Mouse (Mus musculus): Measurements from ENCODE around the gene Srd5a2.
"Not testable (repeated sequence)": the region's sequence is repeated elsewhere in the genome, so short reads cannot be mapped to it uniquely, and the experiment has no call there.

Srd5a2 gene

GRCm38 (mm10) chr17:74047210-74048082 lies at the start of gene Srd5a2:
Gene Srd5a2, minus strand, starts transcription at chr17:74047916.
- no peak for DNase-seq (ENCODE audit: low spot score)

DNA sequence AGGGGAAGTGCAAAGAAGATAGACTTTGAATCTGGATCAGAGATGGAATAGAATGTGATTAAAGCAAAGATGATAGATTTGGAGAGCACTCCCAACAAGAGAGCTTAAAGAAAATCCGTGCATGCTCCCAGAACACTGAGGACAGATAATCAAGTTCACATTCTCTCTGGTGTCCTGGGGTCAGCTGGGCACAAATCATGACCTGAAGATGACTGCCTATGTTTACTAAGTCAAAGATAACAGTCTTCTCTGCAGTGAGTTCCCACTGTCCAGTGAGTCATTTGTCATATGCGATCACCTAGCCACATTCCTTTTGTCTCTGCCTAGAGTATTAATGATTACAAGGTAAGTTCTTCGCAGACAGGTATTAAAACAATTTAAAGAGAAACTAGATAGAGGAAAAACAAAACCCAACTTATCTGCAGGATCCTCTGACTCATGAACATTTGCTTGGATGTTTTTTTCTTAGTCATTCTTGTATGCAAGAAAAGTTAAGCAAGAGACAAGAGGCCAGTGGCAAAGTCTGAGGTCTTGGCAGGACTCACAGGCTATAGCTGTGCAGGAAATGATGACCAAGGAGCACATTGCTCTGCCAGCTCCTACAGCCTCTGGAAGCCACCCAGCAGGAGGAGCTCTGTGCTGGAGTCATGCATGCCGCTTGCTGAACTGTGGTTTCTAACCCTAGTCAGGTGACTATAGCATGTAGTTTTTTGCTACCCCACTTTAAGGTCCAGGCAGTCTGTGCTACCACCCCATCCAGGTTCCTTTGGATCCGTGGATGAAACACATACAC lies 41.4 kb upstream of the Srd5a2 start:
- DNase-seq (ENCODE audit: low spot score) = no peak

- no peak for DNase-seq (ENCODE audit: low spot score)
Observed at GRCm38 (mm10) chr17:74088016-74088415, 40.3 kb upstream of the Srd5a2 start.

GRCm38 (mm10) chr17:74083370-74083769 lies 35.7 kb upstream of the Srd5a2 start:
- DNase-seq (ENCODE audit: low spot score) = no peak

- DNase-seq (ENCODE audit: low spot score) = no peak
Observed at GRCm38 (mm10) chr17:74080076-74080615, 32.4 kb upstream of the Srd5a2 start.

- DNase-seq (ENCODE audit: low spot score) = no peak
Observed at GRCm38 (mm10) chr17:74078776-74079495, 31.2 kb upstream of the Srd5a2 start.

DNA sequence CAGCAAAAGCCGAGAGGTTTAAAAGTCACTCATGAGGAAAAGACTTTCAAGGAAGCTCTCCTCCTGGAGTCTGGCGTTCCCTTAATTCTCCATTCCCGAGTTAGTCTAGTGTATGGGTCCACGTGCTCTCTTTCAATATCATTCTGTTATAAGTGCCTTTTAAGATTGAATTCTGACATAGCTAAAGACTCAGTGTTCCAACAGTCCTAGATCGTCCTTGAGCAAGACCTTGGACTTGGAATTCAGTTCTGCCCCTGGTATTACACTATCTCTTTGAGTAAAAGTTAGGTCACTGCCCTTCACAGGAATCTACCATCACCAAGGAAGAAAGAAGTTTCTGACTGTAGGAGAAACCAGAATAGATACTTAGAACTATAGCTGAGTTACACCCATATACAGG lies 25.4 kb upstream of the Srd5a2 start:
- not testable (repeated sequence) for DNase-seq (ENCODE audit: low spot score)

- not testable (repeated sequence) for DNase-seq (ENCODE audit: low spot score)
Observed at GRCm38 (mm10) chr17:74062763-74063162, 15.0 kb upstream of the Srd5a2 start.

DNA sequence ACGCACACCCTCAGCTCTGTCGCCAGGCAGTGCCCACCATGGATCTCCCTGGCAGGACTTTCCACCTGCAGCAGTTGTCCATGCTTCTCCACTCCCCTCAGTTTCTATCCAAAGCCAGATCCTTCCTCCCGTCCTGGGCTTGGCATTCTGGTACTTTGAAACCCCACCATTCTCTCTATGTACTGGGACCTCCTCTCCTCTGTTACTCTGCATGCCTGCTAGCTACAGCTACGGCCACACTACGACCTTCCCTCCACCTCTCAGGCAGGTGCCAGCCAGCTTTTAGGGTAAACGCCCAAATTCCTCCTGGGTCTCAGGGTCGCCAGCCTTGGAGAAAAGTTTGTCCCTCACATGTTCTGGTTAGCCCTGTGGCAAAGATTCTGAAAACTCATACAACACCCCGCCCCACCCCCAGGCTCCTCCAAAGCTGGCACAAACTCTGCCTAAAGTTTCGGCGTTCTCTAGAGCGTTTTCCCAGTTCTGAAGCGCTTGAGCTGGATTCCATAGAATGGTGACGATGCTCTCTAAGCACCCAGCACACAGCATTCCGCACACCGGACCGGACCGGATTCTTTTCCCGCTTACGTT lies 607 bp upstream of the Srd5a2 start:
- DNase-seq (ENCODE audit: low spot score) = no peak

DNA sequence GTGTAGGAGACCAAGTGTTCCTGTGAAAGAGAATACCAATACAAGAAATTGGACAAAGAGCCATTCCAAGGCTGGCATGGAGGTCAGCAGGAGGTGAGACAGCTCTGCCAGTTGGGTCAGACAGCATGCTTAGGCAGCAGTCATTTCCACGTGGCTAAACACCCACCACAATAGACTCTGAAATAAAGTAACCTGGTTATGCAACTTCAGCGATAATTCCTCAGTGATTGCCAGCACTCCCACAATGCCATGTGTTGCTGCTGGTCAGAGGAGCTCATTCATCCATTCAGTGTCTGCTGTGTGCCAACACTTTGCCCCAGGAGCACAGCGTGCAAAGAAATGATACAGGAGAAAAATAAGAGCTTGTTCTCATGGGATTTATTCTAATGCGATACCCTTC lies 4.0 kb downstream of the Srd5a2 start:
- DNase-seq (ENCODE audit: low spot score) = no peak

GRCm38 (mm10) chr17:74020526-74021203 lies 27.1 kb downstream of the Srd5a2 start:
- peak; percentile 42 for DNase-seq (ENCODE audit: low spot score)

DNA sequence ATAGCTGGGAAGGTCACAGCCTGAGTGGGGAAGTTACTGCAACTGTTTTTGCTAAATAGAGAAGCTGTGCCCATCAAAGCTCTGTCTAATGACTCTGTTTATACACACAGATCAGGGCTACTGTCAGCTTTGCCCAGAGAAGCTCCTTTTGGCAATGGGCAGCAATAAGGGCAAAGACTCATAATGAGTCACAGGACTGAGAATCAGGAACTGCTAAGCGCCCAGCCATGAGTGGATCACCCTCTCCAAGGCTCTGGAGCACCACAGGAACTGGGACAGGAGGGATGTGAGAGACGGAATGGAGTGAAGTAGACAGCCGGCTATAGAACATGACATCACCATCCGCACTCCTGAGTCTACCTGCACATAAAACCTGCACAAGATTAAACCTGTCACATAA lies 29.4 kb downstream of the Srd5a2 start:
- no peak for DNase-seq (ENCODE audit: low spot score)

DNA sequence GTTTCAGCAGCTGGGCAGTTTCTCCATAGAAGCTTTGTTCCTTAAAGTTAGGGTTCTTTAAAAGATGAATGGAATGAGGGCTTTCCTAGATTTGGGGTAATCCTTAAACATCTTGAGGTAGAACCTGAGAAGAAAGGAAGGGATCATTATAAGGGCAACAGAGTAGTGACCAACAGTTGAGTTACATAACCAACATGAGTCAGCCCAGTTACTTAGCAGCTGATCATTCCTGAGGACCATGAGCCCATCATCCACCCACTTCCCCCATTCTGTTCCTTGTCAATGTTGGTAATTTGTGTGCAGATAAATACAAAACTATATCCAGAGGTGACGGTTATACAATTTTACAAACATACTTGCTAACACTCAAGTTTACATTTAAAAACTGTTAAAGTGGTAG lies 30.1 kb downstream of the Srd5a2 start:
- no peak for DNase-seq (ENCODE audit: low spot score)

GRCm38 (mm10) chr17:74015128-74015527 lies 32.6 kb downstream of the Srd5a2 start:
- no peak for DNase-seq (ENCODE audit: low spot score)

GRCm38 (mm10) chr17:74008680-74009079 lies 39.0 kb downstream of the Srd5a2 start:
- no peak for DNase-seq (ENCODE audit: low spot score)

DNA sequence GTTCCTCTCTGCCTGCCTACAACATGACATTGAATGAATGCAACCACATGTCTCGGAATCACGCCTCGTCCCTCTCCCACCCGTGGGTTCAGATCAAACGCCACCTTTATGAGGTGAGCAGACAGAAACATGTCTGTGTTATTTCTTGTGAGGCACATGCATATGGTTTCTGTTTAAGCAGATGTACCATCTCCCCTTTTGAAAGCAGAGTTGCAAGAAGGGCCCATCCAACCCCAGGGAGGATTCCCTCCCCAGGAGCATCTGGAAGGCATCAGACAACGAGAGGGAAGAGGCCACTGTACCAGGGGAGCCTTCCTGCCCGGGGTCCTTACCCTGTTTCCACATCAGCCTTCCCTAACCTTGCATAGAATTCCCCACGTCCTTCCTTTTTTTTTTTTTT lies 40.7 kb downstream of the Srd5a2 start:
- DNase-seq (ENCODE audit: low spot score) = no peak

DNA sequence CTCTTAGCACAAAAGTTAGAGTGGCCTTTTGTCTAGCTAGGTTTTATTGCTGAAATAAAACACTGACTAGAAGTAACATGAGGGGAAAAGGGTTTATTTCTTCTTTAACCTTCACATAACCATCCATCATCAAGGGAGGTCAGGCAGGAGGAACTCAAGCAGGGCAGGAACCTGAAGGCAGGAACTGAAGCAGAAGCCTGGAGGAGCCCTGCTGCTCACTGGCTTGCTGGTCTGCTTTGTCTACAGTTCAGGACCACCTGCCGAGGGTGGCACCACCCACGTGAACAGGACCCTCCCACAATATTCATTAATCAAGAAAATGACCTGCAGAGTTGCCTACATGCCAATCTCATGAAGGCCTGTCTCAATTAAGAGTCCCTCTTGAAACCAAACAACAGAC lies 45.3 kb downstream of the Srd5a2 start:
- no peak for DNase-seq (ENCODE audit: low spot score)

- no peak for DNase-seq (ENCODE audit: low spot score)
Observed at GRCm38 (mm10) chr17:73995907-73996645, 51.6 kb downstream of the Srd5a2 start.

GRCm38 (mm10) chr17:73991264-73991663 lies 56.5 kb downstream of the Srd5a2 start:
- DNase-seq (ENCODE audit: low spot score) = no peak

DNA sequence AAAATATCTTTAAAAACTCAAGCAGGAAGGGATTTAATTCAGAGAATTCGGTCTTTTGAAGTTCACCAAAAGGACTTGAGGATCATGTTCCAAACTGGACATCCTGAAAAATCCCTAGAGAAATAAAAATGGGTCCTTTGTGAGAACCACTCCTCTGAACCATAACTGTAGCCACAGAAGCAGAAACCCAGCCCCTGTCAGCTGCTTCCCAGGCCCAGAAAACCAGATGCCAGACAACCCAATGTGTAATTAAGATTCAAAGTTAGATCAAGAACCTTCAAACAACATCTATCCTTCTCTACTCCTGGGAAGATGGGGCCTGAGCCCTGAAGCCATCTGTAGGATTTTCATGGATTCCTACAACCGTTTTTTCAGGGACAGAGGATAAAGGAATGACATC lies 61.1 kb downstream of the Srd5a2 start:
- DNase-seq (ENCODE audit: low spot score) = no peak

DNA sequence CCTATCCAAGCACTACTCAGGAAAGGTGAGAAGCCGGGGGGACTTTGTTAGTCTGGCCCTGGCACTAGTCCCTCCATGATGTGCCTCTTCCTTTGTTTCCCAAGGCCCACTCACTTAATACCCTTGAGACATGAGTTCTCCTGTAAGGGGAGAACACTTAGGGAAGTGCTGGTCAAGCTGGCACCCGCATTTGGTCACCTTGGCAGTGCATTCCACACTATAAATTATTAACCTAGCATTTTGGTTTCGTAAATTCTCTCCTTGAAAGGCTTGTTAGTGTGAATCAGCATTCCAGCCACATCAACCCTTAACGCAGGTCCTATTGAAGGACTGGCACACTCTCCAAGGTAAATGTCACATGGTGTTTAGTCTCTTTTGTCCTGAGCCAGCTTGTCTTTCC lies 61.8 kb downstream of the Srd5a2 start:
- no peak for DNase-seq (ENCODE audit: low spot score)
